Mouse (Mus musculus) c-Kit-positive CD71-positive TER-119-positive erythroid progenitor cells, embryonic 14.5 days (primary cell): ENCODE measurements around the gene Gm20388.

Experiments used
- DNase-seq: peaks from one replicate; pipeline ENCODE4 v3.0.0-alpha.2; 2013; ENCODE audit warnings: low spot score

Gene Gm20388

GRCm38 (mm10) chr8:124294425-124294824 lies 4383.8 kb downstream of the Gm20388 start:
- DNase-seq: no peak

GRCm38 (mm10) chr8:124294900-124295299 lies 4384.3 kb downstream of the Gm20388 start:
- no peak for DNase-seq

- DNase-seq: no peak
These were observed 4384.7 kb downstream of the Gm20388 start for GRCm38 (mm10) chr8:124295357-124295756.

GRCm38 (mm10) chr8:124301512-124301911 lies 4390.9 kb downstream of the Gm20388 start:
- DNase-seq: no peak

GRCm38 (mm10) chr8:124301935-124302555 lies 4391.4 kb downstream of the Gm20388 start:
- no peak for DNase-seq

- DNase-seq: no peak
These were observed 4392.7 kb downstream of the Gm20388 start for GRCm38 (mm10) chr8:124303211-124303902.

GRCm38 (mm10) chr8:124304141-124304540 lies 4393.5 kb downstream of the Gm20388 start:
- no peak for DNase-seq

GRCm38 (mm10) chr8:124306574-124306973 lies 4395.9 kb downstream of the Gm20388 start:
- no peak for DNase-seq

- DNase-seq: no peak
These were observed 4397.1 kb downstream of the Gm20388 start for GRCm38 (mm10) chr8:124307700-124308099.

- DNase-seq: no peak
These were observed 4399.9 kb downstream of the Gm20388 start for GRCm38 (mm10) chr8:124310509-124310908.

GRCm38 (mm10) chr8:124311111-124311510 lies 4400.5 kb downstream of the Gm20388 start:
- no peak for DNase-seq

- no peak for DNase-seq
These were observed 4401.1 kb downstream of the Gm20388 start for GRCm38 (mm10) chr8:124311723-124312122.

GRCm38 (mm10) chr8:124312228-124312627 lies 4401.6 kb downstream of the Gm20388 start:
- DNase-seq: no peak

- no peak for DNase-seq
These were observed 4404.2 kb downstream of the Gm20388 start for GRCm38 (mm10) chr8:124314803-124315202.

GRCm38 (mm10) chr8:124316466-124317136 lies 4406.0 kb downstream of the Gm20388 start:
- no peak for DNase-seq

GRCm38 (mm10) chr8:124317191-124317682 lies 4406.6 kb downstream of the Gm20388 start:
- no peak for DNase-seq

- no peak for DNase-seq
These were observed 4407.2 kb downstream of the Gm20388 start for GRCm38 (mm10) chr8:124317821-124318220.

- DNase-seq: peak; percentile 22
These were observed 4408.1 kb downstream of the Gm20388 start for GRCm38 (mm10) chr8:124318612-124319315.

GRCm38 (mm10) chr8:124319316-124319652 lies 4408.6 kb downstream of the Gm20388 start:
- DNase-seq: peak; percentile 11

GRCm38 (mm10) chr8:124321227-124321840 lies 4410.7 kb downstream of the Gm20388 start:
- no peak for DNase-seq

GRCm38 (mm10) chr8:124323356-124323755 lies 4412.7 kb downstream of the Gm20388 start:
- no peak for DNase-seq

- DNase-seq: no peak
These were observed 4417.6 kb downstream of the Gm20388 start for GRCm38 (mm10) chr8:124328259-124328658.
